Mouse (Mus musculus): ENCODE data around the gene Cdadc1. TPM values are rescaled to one million over a fixed set of nuclear protein-coding genes. Genes with fewer than 3 reads are reported as not detected.

The Cdadc1 gene
- polyA plus RNA-seq, 1 experiment from 2014 or later = 37.3 TPM

GRCm38 (mm10) chr14:59633295-59633898 is 35.6 kb upstream of the Cdadc1 start:
- 76% methylated on average over 5 of the region's 5 CpGs for WGBS
- no peak for ATAC-seq (ENCODE audit: insufficient read depth, low FRiP score)
- H3K27ac ChIP-seq (ENCODE audit: low read length) = no peak overlapping the region

DNA sequence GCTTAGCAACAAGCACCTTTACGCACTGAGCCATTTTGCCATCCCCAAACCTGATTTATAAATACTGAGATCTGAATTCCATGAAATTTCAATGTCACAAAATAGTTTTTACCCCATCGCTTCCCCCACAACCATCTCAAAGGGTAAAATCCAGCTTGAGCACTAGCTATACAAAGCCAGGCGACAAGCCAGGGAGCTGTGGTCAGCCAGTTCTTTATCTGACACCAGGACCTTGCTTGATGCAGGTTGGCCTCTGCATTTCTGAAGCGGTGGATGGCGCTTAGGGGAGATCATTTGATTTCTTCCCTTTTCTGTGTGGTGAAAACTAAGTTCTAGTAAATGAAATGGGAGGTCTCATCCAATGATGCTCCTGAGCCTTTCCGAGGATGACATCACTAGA is 34.3 kb upstream of the Cdadc1 start:
- Histone ChIP-seq H3K9me3 (replicated peaks; ENCODE audit: control insufficient read depth, low read length) (no peaks in the 10 kb centered on the region), H3K27me3 (ENCODE audit: control insufficient read depth, insufficient read depth, low read length) (no peaks in the 10 kb centered on the region), H3K4me3 (replicated peaks; ENCODE audit: low read length) (no peak overlapping the region), H3K4me1 (ENCODE audit: control insufficient read depth, insufficient read depth, low read length) (no peaks in the 10 kb centered on the region), H3K27ac (ENCODE audit: low read length) (no peak overlapping the region), H3K4me2 (ENCODE audit: low read depth, low read length) (no peak overlapping the region), H3K9ac (ENCODE audit: low read length) (no peak overlapping the region), H3K36me3 (ENCODE audit: control insufficient read depth, insufficient read depth, low read length) (no peaks in the 10 kb centered on the region)
- no peak for ATAC-seq (ENCODE audit: insufficient read depth, low FRiP score)
- 88% methylated on average over 6 of the region's 6 CpGs for WGBS

More at GRCm38 (mm10) chr14:59633295-59633898, 35.6 kb upstream of the Cdadc1 start:
- Histone ChIP-seq H3K27me3 (ENCODE audit: control insufficient read depth, insufficient read depth, low read length) (no peaks in the 10 kb centered on the region), H3K4me3 (replicated peaks; ENCODE audit: low read length) (no peak overlapping the region), H3K9me3 (replicated peaks; ENCODE audit: control insufficient read depth, low read length) (no peaks in the 10 kb centered on the region), H3K4me1 (ENCODE audit: control insufficient read depth, insufficient read depth, low read length) (no peaks in the 10 kb centered on the region), H3K4me2 (ENCODE audit: low read depth, low read length) (no peak overlapping the region), H3K9ac (ENCODE audit: low read length) (no peak overlapping the region), H3K36me3 (ENCODE audit: control insufficient read depth, insufficient read depth, low read length) (no peaks in the 10 kb centered on the region)

DNA sequence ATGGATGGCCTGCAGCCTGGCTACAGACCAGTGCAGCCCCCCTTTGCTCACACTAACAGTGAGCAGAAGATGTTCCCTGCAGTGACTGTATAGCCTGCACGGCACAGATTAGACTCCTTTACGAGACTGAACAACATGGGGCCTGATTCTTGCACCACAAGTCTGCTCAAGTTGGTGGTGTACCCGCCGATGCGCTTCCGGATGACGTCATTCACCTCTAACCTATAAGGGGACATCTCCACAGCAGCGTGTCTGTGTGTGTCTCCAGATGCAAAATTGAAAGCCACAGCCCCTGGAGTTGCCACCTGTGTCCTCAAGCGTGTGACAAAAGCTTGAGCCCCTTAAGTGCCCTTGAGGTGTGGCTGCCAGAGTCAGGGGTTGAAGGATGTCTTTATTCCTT is 32.3 kb upstream of the Cdadc1 start:
- Histone ChIP-seq H3K4me3 (replicated peaks; ENCODE audit: low read length) (no peak overlapping the region), H3K9ac (ENCODE audit: low read length) (no peak overlapping the region), H3K27me3 (ENCODE audit: control insufficient read depth, insufficient read depth, low read length) (no peaks in the 10 kb centered on the region), H3K4me2 (ENCODE audit: low read depth, low read length) (no peak overlapping the region), H3K4me1 (ENCODE audit: control insufficient read depth, insufficient read depth, low read length) (peaks cover 7% of the 10 kb centered on the region; the same call in 1 of the 2 replicates), H3K27ac (ENCODE audit: low read length) (no peak overlapping the region), H3K36me3 (ENCODE audit: control insufficient read depth, insufficient read depth, low read length) (no peaks in the 10 kb centered on the region), H3K9me3 (replicated peaks; ENCODE audit: control insufficient read depth, low read length) (no peaks in the 10 kb centered on the region)
- ATAC-seq (ENCODE audit: insufficient read depth, low FRiP score) = no peak
- 92% methylated on average over 9 of the region's 9 CpGs for WGBS

DNA sequence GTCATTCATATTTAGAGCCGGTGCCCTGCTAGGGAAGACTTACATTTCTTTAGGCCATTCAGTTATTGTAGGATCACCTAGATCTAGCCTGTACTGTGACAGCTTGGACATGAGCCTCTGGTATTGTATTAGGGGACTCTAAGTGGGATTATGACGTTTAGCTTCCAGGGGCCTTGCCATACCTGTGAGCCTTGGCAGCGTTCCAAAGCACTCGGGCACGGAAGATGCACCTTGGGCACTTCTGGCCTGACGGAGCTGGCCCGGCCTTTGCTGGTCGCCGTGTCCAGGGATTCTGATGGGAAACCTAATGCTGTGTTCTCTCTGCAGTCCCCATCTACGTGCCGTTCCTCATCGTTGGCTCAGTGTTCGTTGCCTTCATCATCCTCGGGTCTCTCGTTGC is 31.5 kb upstream of the Cdadc1 start:
- H3K9me3 ChIP-seq (replicated peaks; ENCODE audit: control insufficient read depth, low read length) = no peaks in the 10 kb centered on the region
- H3K36me3 ChIP-seq (ENCODE audit: control insufficient read depth, insufficient read depth, low read length) = no peaks in the 10 kb centered on the region
- no peaks in the 10 kb centered on the region for H3K27me3 ChIP-seq (ENCODE audit: control insufficient read depth, insufficient read depth, low read length)
- ATAC-seq (ENCODE audit: insufficient read depth, low FRiP score) = no peak
- no peak overlapping the region for H3K4me2 ChIP-seq (ENCODE audit: low read depth, low read length)
- WGBS = 91% methylated on average over 15 of the region's 15 CpGs
- H3K27ac ChIP-seq (ENCODE audit: low read length) = no peak overlapping the region
- H3K4me1 ChIP-seq (ENCODE audit: control insufficient read depth, insufficient read depth, low read length) = peaks cover 7% of the 10 kb centered on the region; the same call in 1 of the 2 replicates
- H3K4me3 ChIP-seq (replicated peaks; ENCODE audit: low read length) = no peak overlapping the region
- no peak overlapping the region for H3K9ac ChIP-seq (ENCODE audit: low read length)

DNA sequence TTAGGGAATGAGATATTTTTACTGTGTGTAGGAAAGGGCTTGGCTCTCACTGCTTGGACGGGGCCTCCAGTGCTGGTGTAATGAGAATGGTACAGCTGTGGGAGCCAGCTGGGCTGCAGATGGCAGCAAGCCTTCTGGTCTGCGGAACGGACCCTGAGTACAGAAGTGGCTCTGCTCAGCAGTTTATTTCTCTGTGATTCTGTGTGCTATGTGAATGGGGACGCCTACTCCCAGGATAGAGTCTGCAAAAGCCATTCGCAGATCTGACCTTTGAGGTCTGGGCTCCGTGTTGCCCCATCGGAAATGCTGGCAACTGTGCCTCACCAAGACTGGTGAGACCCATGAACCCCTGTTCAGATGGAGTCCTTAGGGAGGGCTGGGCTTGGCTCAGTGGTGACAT is 30.1 kb upstream of the Cdadc1 start:
- no peak for ATAC-seq (ENCODE audit: insufficient read depth, low FRiP score)
- H3K36me3 ChIP-seq (ENCODE audit: control insufficient read depth, insufficient read depth, low read length) = no peaks in the 10 kb centered on the region
- peak overlapping the region; percentile 79 for H3K4me2 ChIP-seq (ENCODE audit: low read depth, low read length)
- peak overlapping the region; percentile 64 for H3K4me3 ChIP-seq (replicated peaks; ENCODE audit: low read length)
- 34% methylated on average over 7 of the region's 7 CpGs for WGBS
- 0 out of 2 replicates have a peak, but pooled peaks cover 1% of the 10 kb centered on the region for H3K27me3 ChIP-seq (ENCODE audit: control insufficient read depth, insufficient read depth, low read length)
- H3K27ac ChIP-seq (ENCODE audit: low read length) = no peak overlapping the region
- no peaks in the 10 kb centered on the region for H3K9me3 ChIP-seq (replicated peaks; ENCODE audit: control insufficient read depth, low read length)
- 0 out of 2 replicates have a peak overlapping the region, but pooled peaks have one; percentile 36 for H3K9ac ChIP-seq (ENCODE audit: low read length)
- peaks cover 7% of the 10 kb centered on the region; the same call in 1 of the 2 replicates for H3K4me1 ChIP-seq (ENCODE audit: control insufficient read depth, insufficient read depth, low read length)

DNA sequence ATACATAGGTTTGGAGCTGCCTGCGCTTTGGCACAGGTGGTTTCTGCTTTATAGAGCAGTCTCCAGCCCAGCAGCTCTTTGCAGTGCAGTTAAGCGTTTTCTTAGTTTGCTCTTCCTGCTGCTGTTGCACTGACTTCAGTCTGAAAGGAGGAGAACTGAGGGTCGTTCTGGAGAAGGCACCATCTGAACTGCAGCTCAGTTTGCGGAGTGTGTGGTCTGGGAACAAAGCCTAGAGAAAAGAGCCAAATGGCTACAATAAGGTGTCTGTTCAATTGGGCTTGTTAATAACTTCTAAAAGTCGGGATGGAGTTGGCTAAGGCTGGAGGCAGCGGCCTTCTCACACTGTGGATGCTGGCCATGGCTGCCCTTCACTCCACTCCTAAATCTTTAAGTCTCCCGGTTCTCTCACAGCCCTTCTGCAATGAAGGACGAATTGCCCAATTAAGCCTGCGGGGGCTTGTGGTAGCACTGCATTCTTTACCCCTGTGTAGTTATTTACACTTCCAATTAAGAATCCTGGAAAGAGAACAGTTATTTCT is 29.5 kb upstream of the Cdadc1 start:
- WGBS = 39% methylated on average over 9 of the region's 9 CpGs
- peaks cover 7% of the 10 kb centered on the region; the same call in 1 of the 2 replicates for H3K27me3 ChIP-seq (ENCODE audit: control insufficient read depth, insufficient read depth, low read length)
- peak overlapping the region; percentile 56; the same call in 1 of the 2 replicates for H3K9ac ChIP-seq (ENCODE audit: low read length)
- ATAC-seq (ENCODE audit: insufficient read depth, low FRiP score) = no peak
- H3K4me3 ChIP-seq (replicated peaks; ENCODE audit: low read length) = peak overlapping the region; percentile 64
- no peak overlapping the region for H3K27ac ChIP-seq (ENCODE audit: low read length)
- no peaks in the 10 kb centered on the region for H3K9me3 ChIP-seq (replicated peaks; ENCODE audit: control insufficient read depth, low read length)
- H3K4me1 ChIP-seq (ENCODE audit: control insufficient read depth, insufficient read depth, low read length) = peaks cover 7% of the 10 kb centered on the region; the same call in 1 of the 2 replicates
- H3K36me3 ChIP-seq (ENCODE audit: control insufficient read depth, insufficient read depth, low read length) = no peaks in the 10 kb centered on the region
- peak overlapping the region; percentile 79 for H3K4me2 ChIP-seq (ENCODE audit: low read depth, low read length)

GRCm38 (mm10) chr14:59626711-59627110 is 29.0 kb upstream of the Cdadc1 start:
- peaks cover 7% of the 10 kb centered on the region; the same call in 1 of the 2 replicates for H3K4me1 ChIP-seq (ENCODE audit: control insufficient read depth, insufficient read depth, low read length)
- peaks cover 8% of the 10 kb centered on the region; the same call in 1 of the 2 replicates for H3K27me3 ChIP-seq (ENCODE audit: control insufficient read depth, insufficient read depth, low read length)
- ATAC-seq (ENCODE audit: insufficient read depth, low FRiP score) = no peak
- peak overlapping the region; percentile 73 for H3K9ac ChIP-seq (ENCODE audit: low read length)
- H3K4me2 ChIP-seq (ENCODE audit: low read depth, low read length) = peak overlapping the region; percentile 79
- no peaks in the 10 kb centered on the region for H3K36me3 ChIP-seq (ENCODE audit: control insufficient read depth, insufficient read depth, low read length)
- no peak overlapping the region for H3K27ac ChIP-seq (ENCODE audit: low read length)
- no peaks in the 10 kb centered on the region for H3K9me3 ChIP-seq (replicated peaks; ENCODE audit: control insufficient read depth, low read length)
- 30% methylated on average over 8 of the region's 8 CpGs for WGBS
- H3K4me3 ChIP-seq (replicated peaks; ENCODE audit: low read length) = peak overlapping the region; percentile 64

DNA sequence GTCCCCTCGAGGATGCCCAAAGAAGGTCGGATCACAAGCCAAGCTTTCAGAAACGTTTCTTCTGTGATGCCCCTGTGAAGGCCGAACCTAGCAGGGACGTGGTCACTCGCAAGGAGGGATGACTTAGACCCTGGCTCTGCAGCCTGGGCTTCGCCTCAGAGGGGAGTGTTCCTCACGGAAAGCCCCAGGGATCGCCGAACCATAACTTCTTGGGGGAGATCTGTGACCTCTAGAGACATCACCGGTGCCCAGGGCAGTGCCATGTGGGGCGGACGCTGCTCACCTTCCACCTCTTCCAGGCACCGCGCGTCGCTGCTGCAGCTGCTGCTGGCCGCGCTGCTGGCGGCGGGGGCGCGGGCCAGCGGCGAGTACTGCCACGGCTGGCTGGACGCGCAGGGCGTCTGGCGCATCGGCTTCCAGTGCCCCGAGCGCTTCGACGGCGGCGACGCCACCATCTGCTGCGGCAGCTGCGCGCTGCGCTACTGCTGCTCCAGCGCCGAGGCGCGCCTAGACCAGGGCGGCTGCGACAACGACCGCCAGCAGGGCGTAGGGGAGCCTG is 28.1 kb upstream of the Cdadc1 start:
- under 1% methylated on average over 51 of the region's 51 CpGs for WGBS
- ATAC-seq (ENCODE audit: insufficient read depth, low FRiP score) = 0 out of 2 replicates have a peak, but pooled peaks have one; percentile 30
- Histone ChIP-seq H3K4me1 (ENCODE audit: control insufficient read depth, insufficient read depth, low read length) (peaks cover 7% of the 10 kb centered on the region; the same call in 1 of the 2 replicates), H3K9ac (ENCODE audit: low read length) (peak overlapping the region; percentile 73), H3K4me3 (replicated peaks; ENCODE audit: low read length) (peak overlapping the region; percentile 64), H3K9me3 (replicated peaks; ENCODE audit: control insufficient read depth, low read length) (no peaks in the 10 kb centered on the region), H3K36me3 (ENCODE audit: control insufficient read depth, insufficient read depth, low read length) (no peaks in the 10 kb centered on the region), H3K4me2 (ENCODE audit: low read depth, low read length) (peak overlapping the region; percentile 79), H3K27me3 (ENCODE audit: control insufficient read depth, insufficient read depth, low read length) (peaks cover 8% of the 10 kb centered on the region; the same call in 1 of the 2 replicates), H3K27ac (ENCODE audit: low read length) (peak overlapping the region; percentile 67)

- H3K4me3 ChIP-seq (replicated peaks; ENCODE audit: low read length) = peak within 1 kb of the TSS; percentile 64
- peaks cover 8% of the 10 kb centered on the region; the same call in 1 of the 2 replicates for H3K27me3 ChIP-seq (ENCODE audit: control insufficient read depth, insufficient read depth, low read length)
- no peaks in the 10 kb centered on the region for H3K36me3 ChIP-seq (ENCODE audit: control insufficient read depth, insufficient read depth, low read length)
- WGBS = under 1% methylated on average over 65 of the region's 65 CpGs
- H3K9ac ChIP-seq (ENCODE audit: low read length) = peak within 1 kb of the TSS; percentile 73
- H3K9me3 ChIP-seq (replicated peaks; ENCODE audit: control insufficient read depth, low read length) = no peaks in the 10 kb centered on the region
- H3K4me1 ChIP-seq (ENCODE audit: control insufficient read depth, insufficient read depth, low read length) = peaks cover 7% of the 10 kb centered on the region; the same call in 1 of the 2 replicates
- ATAC-seq (ENCODE audit: insufficient read depth, low FRiP score) = peak; percentile 90
- H3K4me2 ChIP-seq (ENCODE audit: low read depth, low read length) = peak within 1 kb of the TSS; percentile 79
- H3K27ac ChIP-seq (ENCODE audit: low read length) = peak within 1 kb of the TSS; percentile 67
Observed at GRCm38 (mm10) chr14:59625158-59625805, 27.5 kb upstream of the Cdadc1 start, which contains the start of gene Shisa2. TSS of gene Shisa2 (plus strand) at chr14:59625308.

All from stomach, embryonic 16.5 days (tissue).